Mouse (Mus musculus): ENCODE results near the gene Ocm.
"Not testable (repeated sequence)": the region's sequence is repeated elsewhere in the genome, so short reads cannot be mapped to it uniquely, and the experiment has no call there.

The Ocm gene

GRCm38 (mm10) chr5:144026620-144027263, at the start of gene Ocm:
Gene Ocm, minus strand, starts transcription at chr5:144026670.
- no peak for DNase-seq

GRCm38 (mm10) chr5:144071249-144071648, 44.8 kb upstream of the Ocm start:
- peak; percentile 38 for DNase-seq

GRCm38 (mm10) chr5:144070064-144070463, 43.6 kb upstream of the Ocm start:
- DNase-seq: no peak

- DNase-seq: no peak
These were observed 39.6 kb upstream of the Ocm start for GRCm38 (mm10) chr5:144066036-144066435.

- DNase-seq: no peak
These were observed 37.6 kb upstream of the Ocm start for GRCm38 (mm10) chr5:144064093-144064492.

- no peak for DNase-seq
These were observed 27.9 kb upstream of the Ocm start for GRCm38 (mm10) chr5:144054340-144054739.

GRCm38 (mm10) chr5:144053450-144053849, 27.0 kb upstream of the Ocm start:
- DNase-seq: no peak

GRCm38 (mm10) chr5:144051268-144051667, 24.8 kb upstream of the Ocm start:
- DNase-seq: no peak

GRCm38 (mm10) chr5:144049881-144050280, 23.4 kb upstream of the Ocm start:
- peak; percentile 31 for DNase-seq

GRCm38 (mm10) chr5:144047324-144047723, 20.9 kb upstream of the Ocm start:
- peak; percentile 62 for DNase-seq

GRCm38 (mm10) chr5:144043166-144043565, 16.7 kb upstream of the Ocm start:
- DNase-seq: peak; percentile 62

GRCm38 (mm10) chr5:144040720-144041364, 14.4 kb upstream of the Ocm start:
- peak; percentile 67 for DNase-seq

- no peak for DNase-seq
These were observed 13.4 kb upstream of the Ocm start for GRCm38 (mm10) chr5:144039886-144040285.

- no peak for DNase-seq
These were observed 12.7 kb upstream of the Ocm start for GRCm38 (mm10) chr5:144039156-144039675.

GRCm38 (mm10) chr5:144036952-144037351, 10.5 kb upstream of the Ocm start:
- DNase-seq: peak; percentile 46

- peak; percentile 51 for DNase-seq
These were observed 8.1 kb upstream of the Ocm start for GRCm38 (mm10) chr5:144034567-144034966.

GRCm38 (mm10) chr5:144032491-144032890, 6.0 kb upstream of the Ocm start:
- DNase-seq: no peak

- no peak for DNase-seq
These were observed 10.6 kb downstream of the Ocm start for GRCm38 (mm10) chr5:144015845-144016244.

GRCm38 (mm10) chr5:144015312-144015650, 11.2 kb downstream of the Ocm start:
- DNase-seq: no peak

GRCm38 (mm10) chr5:144014551-144015311, 11.7 kb downstream of the Ocm start, which contains the start of gene Ccz1:
Gene Ccz1, minus strand, starts transcription at chr5:144014877.
- peak; percentile 83 for DNase-seq

- not testable (repeated sequence) for DNase-seq
These were observed 12.9 kb downstream of the Ocm start for GRCm38 (mm10) chr5:144013366-144014134.

GRCm38 (mm10) chr5:144002461-144003192, 23.8 kb downstream of the Ocm start:
- DNase-seq: no peak
